Mouse (Mus musculus) intestine, embryonic 14.5 days (tissue): ENCODE measurements around the gene Ccr1l1. TPM values are rescaled to one million over a fixed set of nuclear protein-coding genes. Genes with fewer than 3 reads are reported as not detected.
"Not testable (repeated sequence)": the region's sequence is repeated elsewhere in the genome, so short reads cannot be mapped to it uniquely, and the experiment has no call there.

Experiments used
- ATAC-seq: fragments of 200-750 bp; cut with Nextera tagmentation; replicated peaks from 2 replicates; pipeline ENCODE4 v1.8.0; 2017; ENCODE audit warnings: low read depth, moderate number of reproducible peaks, moderate TSS enrichment, moderate library complexity; ENCODE audit not compliant: low FRiP score, low TSS enrichment
- DNase-seq: peaks from one replicate; pipeline ENCODE4 v3.0.0-alpha.2; 2018; ENCODE audit warnings: low spot score
- H3K27ac ChIP-seq: fragments of 300-500 bp; sonication (generic); 2 replicates; pipeline ENCODE4 v1.5.1; 2014; ENCODE audit warnings: low read depth, mild to moderate bottlenecking, control low read depth
- H3K27me3 ChIP-seq: fragments of 300-500 bp; sonication (generic); replicated peaks from 2 replicates; pipeline ENCODE4 v1.6.1; 2014; ENCODE audit warnings: low read length, control low read depth; ENCODE audit not compliant: control insufficient read depth, insufficient read depth
- H3K36me3 ChIP-seq: fragments of 300-500 bp; sonication (generic); 2 replicates; pipeline ENCODE4 v1.6.1; 2014; ENCODE audit warnings: low read length, control low read depth; ENCODE audit not compliant: control insufficient read depth, insufficient read depth
- H3K4me1 ChIP-seq: fragments of 300-500 bp; sonication (generic); replicated peaks from 2 replicates; pipeline ENCODE4 v1.6.1; 2014; ENCODE audit warnings: low read length, control low read depth, mixed read lengths; ENCODE audit not compliant: control insufficient read depth, insufficient read depth
- H3K4me2 ChIP-seq: fragments of 300-500 bp; sonication (generic); 2 replicates; pipeline ENCODE4 v1.6.1; 2014; ENCODE audit warnings: low read length
- H3K4me3 ChIP-seq: fragments of 300-500 bp; sonication (generic); 2 replicates; pipeline ENCODE4 v1.5.1; 2014; ENCODE audit warnings: low read depth, low read length, control low read depth, mixed read lengths
- H3K9ac ChIP-seq: fragments of 300-500 bp; sonication (generic); 2 replicates; pipeline ENCODE4 v1.6.1; 2014; ENCODE audit warnings: mild to moderate bottlenecking, low read length
- H3K9me3 ChIP-seq: fragments of 300-500 bp; sonication (generic); 2 replicates; pipeline ENCODE4 v1.6.1; 2016; ENCODE audit warnings: low read length, control low read depth; ENCODE audit not compliant: control insufficient read depth
- WGBS: fragments of 180-500 bp; shearing (Covaris S2); extraction: QIAGEN DNeasy Blood & Tissue Kit; methylation state at CpG from one replicate; pipeline ENCODE4 v1.1.7; 2014; 5-methylcytosine and 5-hydroxymethylcytosine counted together
- polyA plus RNA-seq: library from polyadenylated mRNA; unstranded; fragments of >200 nt; fragmentation: Nextera tagmentation; extraction: Ambion mirVana; gene quantifications from 2 replicates; pipeline ENCODE4 v1.2.1, GENCODE M21; 2014

Ccr1l1 gene
- polyA plus RNA-seq, 1 experiment from 2014 or later, result not detected

- no peaks in the 10 kb centered on the region for H3K9me3 ChIP-seq
- 59% methylated on average over 1 of the region's 1 CpGs for WGBS
- DNase-seq (no peak), ATAC-seq (no peak)
- H3K9ac ChIP-seq, result no peak overlapping the region
- H3K4me3 ChIP-seq, result no peak overlapping the region
- H3K4me2 ChIP-seq, result no peak overlapping the region
- no peaks in the 10 kb centered on the region for H3K36me3 ChIP-seq
- H3K4me1 ChIP-seq, result no peaks in the 10 kb centered on the region
- H3K27me3 ChIP-seq, result no peaks in the 10 kb centered on the region
- H3K27ac ChIP-seq, result no peak overlapping the region
These were observed 13.2 kb upstream of the Ccr1l1 start for GRCm38 (mm10) chr9:123991312-123991906.

- Histone ChIP-seq H3K4me1 (no peaks in the 10 kb centered on the region), H3K4me3 (no peak overlapping the region), H3K27ac (no peak overlapping the region), H3K4me2 (no peak overlapping the region), H3K9ac (no peak overlapping the region), H3K27me3 (no peaks in the 10 kb centered on the region), H3K36me3 (no peaks in the 10 kb centered on the region), H3K9me3 (no peaks in the 10 kb centered on the region)
- no peak for DNase-seq
- WGBS, result 73% methylated on average over 3 of the region's 3 CpGs
- ATAC-seq, result no peak
These were observed 11.5 kb upstream of the Ccr1l1 start for GRCm38 (mm10) chr9:123989671-123990070.

DNA sequence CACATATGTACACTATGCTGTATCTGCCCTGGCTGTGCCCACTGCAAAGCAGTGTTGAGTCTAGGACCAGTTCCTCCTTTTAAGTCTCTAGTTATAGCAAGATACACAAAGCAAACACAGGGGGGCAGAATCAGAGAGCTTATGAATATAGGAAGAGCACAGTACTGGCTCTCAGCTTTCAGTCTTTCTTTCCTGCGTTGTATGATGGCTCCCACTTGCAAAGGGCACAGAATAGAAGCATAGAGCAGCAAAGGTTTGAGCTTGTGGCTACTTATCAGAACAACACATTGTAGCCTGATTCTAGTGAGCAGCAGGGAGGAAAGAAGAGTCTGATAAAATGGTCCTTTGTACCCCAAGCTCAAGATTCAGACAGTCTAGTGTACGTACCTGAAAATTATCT is 8.0 kb upstream of the Ccr1l1 start:
- Histone ChIP-seq H3K27ac (no peak overlapping the region), H3K4me3 (no peak overlapping the region), H3K4me1 (no peaks in the 10 kb centered on the region), H3K4me2 (no peak overlapping the region), H3K27me3 (no peaks in the 10 kb centered on the region), H3K9ac (no peak overlapping the region), H3K9me3 (no peaks in the 10 kb centered on the region), H3K36me3 (no peaks in the 10 kb centered on the region)
- no peak for DNase-seq
- 80% methylated on average over 2 of the region's 2 CpGs for WGBS
- no peak for ATAC-seq

GRCm38 (mm10) chr9:123984943-123985342 is 6.7 kb upstream of the Ccr1l1 start:
- H3K9me3 ChIP-seq, result no peaks in the 10 kb centered on the region
- no peaks in the 10 kb centered on the region for H3K36me3 ChIP-seq
- no peaks in the 10 kb centered on the region for H3K4me1 ChIP-seq
- DNase-seq (no peak), ATAC-seq (no peak)
- H3K27me3 ChIP-seq, result no peaks in the 10 kb centered on the region
- no peak overlapping the region for H3K4me3 ChIP-seq
- no peak overlapping the region for H3K27ac ChIP-seq
- no peak overlapping the region for H3K9ac ChIP-seq
- H3K4me2 ChIP-seq, result no peak overlapping the region

GRCm38 (mm10) chr9:123982720-123983119 is 4.5 kb upstream of the Ccr1l1 start:
- no peaks in the 10 kb centered on the region for H3K27me3 ChIP-seq
- H3K4me1 ChIP-seq, result no peaks in the 10 kb centered on the region
- WGBS, result 67% methylated on average over 1 of the region's 1 CpGs
- H3K9me3 ChIP-seq, result no peaks in the 10 kb centered on the region
- no peaks in the 10 kb centered on the region for H3K36me3 ChIP-seq
- no peak for DNase-seq
- H3K4me2 ChIP-seq, result no peak overlapping the region
- no peak overlapping the region for H3K9ac ChIP-seq
- no peak overlapping the region for H3K4me3 ChIP-seq
- H3K27ac ChIP-seq, result no peak overlapping the region
- no peak for ATAC-seq

GRCm38 (mm10) chr9:123981909-123982308 is 3.7 kb upstream of the Ccr1l1 start:
- ATAC-seq, result no peak

DNA sequence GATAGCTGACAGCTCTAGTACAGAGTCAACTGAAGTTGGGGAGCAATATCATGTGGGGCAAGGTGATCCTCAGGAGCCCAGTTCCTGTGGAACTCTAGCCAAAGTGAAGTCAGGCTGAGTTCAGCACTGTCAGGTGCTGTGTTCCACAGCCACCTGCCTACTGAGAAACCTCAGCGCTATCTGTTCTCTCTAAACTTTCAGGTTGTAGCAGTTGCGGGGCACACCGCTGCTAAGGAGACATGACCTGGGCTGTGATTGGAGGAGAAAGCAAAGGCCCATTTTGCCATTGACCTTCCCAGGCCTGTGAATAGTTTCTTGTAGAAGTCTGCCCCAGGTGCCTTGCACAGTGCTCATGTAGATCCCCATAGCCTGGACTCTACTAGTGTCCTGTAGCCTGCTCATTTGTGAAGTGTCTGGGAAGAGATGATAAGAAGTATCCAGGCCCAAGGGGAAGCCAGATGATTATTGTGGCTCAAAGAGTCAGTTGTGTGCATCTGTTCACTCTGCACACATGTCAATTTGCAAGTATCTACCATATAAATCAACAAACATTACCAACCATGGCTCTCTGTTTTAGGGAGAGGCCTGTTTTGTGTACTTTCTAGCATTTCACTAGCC is 2.8 kb upstream of the Ccr1l1 start:
- ATAC-seq, H3K9ac ChIP-seq, H3K4me2 ChIP-seq, H3K9me3 ChIP-seq, H3K4me3 ChIP-seq, DNase-seq, H3K27me3 ChIP-seq, H3K4me1 ChIP-seq, H3K36me3 ChIP-seq, H3K27ac ChIP-seq: not testable (repeated sequence)
- whole genome bisulfite sequencing, result no CpG with 5 or more reads among the region's 3 CpGs

More at GRCm38 (mm10) chr9:123981909-123982308, 3.7 kb upstream of the Ccr1l1 start:
- Histone ChIP-seq H3K4me2 (no peak overlapping the region), H3K27me3 (no peaks in the 10 kb centered on the region), H3K9me3 (no peaks in the 10 kb centered on the region), H3K36me3 (no peaks in the 10 kb centered on the region), H3K4me3 (no peak overlapping the region), H3K9ac (no peak overlapping the region), H3K27ac (no peak overlapping the region), H3K4me1 (no peaks in the 10 kb centered on the region)
- no peak for DNase-seq
- 63% methylated on average over 4 of the region's 4 CpGs for WGBS

- no peaks in the 10 kb centered on the region for H3K36me3 ChIP-seq
- ATAC-seq, result no peak
- no peak overlapping the region for H3K4me2 ChIP-seq
- no peak overlapping the region for H3K27ac ChIP-seq
- H3K9me3 ChIP-seq, result no peaks in the 10 kb centered on the region
- WGBS, result 81% methylated on average over 9 of the region's 9 CpGs
- H3K9ac ChIP-seq, result no peak overlapping the region
- DNase-seq, result no peak
- H3K4me1 ChIP-seq, result no peaks in the 10 kb centered on the region
- no peaks in the 10 kb centered on the region for H3K27me3 ChIP-seq
- no peak overlapping the region for H3K4me3 ChIP-seq
These were observed 1.1 kb downstream of the Ccr1l1 start for GRCm38 (mm10) chr9:123976876-123977663.
